Mouse (Mus musculus) E14TG2a.4 (cell line): ENCODE results near the gene Krtap8-1.

ENCODE experiments used
- H3K27me3 ChIP-seq: 2 replicates; pipeline ENCODE4 v1.6.1; 2014; ENCODE audit warnings: low read length, control low read depth; ENCODE audit not compliant: insufficient read depth
- H3K36me3 ChIP-seq: 2 replicates; pipeline ENCODE4 v1.6.1; 2014; ENCODE audit warnings: low read length, control low read depth; ENCODE audit not compliant: insufficient read depth
- H3K4me1 ChIP-seq: replicated peaks from 2 replicates; pipeline ENCODE4 v1.6.1; 2014; ENCODE audit warnings: low read depth, low read length, control low read depth
- H3K4me3 ChIP-seq: replicated peaks from 2 replicates; pipeline ENCODE4 v1.5.1; 2014; ENCODE audit warnings: mild to moderate bottlenecking, low read length
- H3K9me3 ChIP-seq: 2 replicates; pipeline ENCODE4 v1.6.1; 2014; ENCODE audit warnings: low read length, control low read depth
- CTCF ChIP-seq: conservative IDR thresholded peaks from 2 replicates; pipeline ENCODE4 v1.5.1; 2014; ENCODE audit warnings: low read length
- NANOG ChIP-seq: IDR thresholded peaks from 2 replicates; pipeline ENCODE4 v1.6.1; 2014; ENCODE audit warnings: borderline replicate concordance, low read length, mixed read lengths
- POU5F1 ChIP-seq: IDR thresholded peaks from 2 replicates; pipeline ENCODE4 v1.6.1; 2014; ENCODE audit warnings: low read length, borderline replicate concordance

Gene Krtap8-1

GRCm38 (mm10) chr16:89513431-89513830 is 25.7 kb upstream of the Krtap8-1 start:
- Histone ChIP-seq H3K36me3 (no peaks in the 10 kb centered on the region), H3K4me3 (no peak overlapping the region), H3K4me1 (no peaks in the 10 kb centered on the region), H3K27me3 (no peaks in the 10 kb centered on the region), H3K9me3 (no peaks in the 10 kb centered on the region)
- no peak for TF ChIP-seq NANOG
- no peak for TF ChIP-seq POU5F1
- TF ChIP-seq CTCF = no peak

GRCm38 (mm10) chr16:89508223-89508622 is 20.5 kb upstream of the Krtap8-1 start, which contains the start of gene Krtap7-1:
Gene Krtap7-1 (minus strand): TSS chr16:89508323.
- Histone ChIP-seq H3K4me3 (no peak within 1 kb of the TSS), H3K9me3 (no peaks in the 10 kb centered on the region), H3K4me1 (no peaks in the 10 kb centered on the region), H3K27me3 (no peaks in the 10 kb centered on the region), H3K36me3 (no peaks in the 10 kb centered on the region)
- TF ChIP-seq NANOG (no peak), CTCF (no peak), POU5F1 (no peak)

GRCm38 (mm10) chr16:89503571-89503970 is 15.8 kb upstream of the Krtap8-1 start:
- H3K9me3 ChIP-seq = no peaks in the 10 kb centered on the region
- no peak overlapping the region for H3K4me3 ChIP-seq
- TF ChIP-seq NANOG (no peak), POU5F1 (no peak), CTCF (no peak)
- H3K27me3 ChIP-seq = no peaks in the 10 kb centered on the region
- H3K36me3 ChIP-seq = no peaks in the 10 kb centered on the region
- no peaks in the 10 kb centered on the region for H3K4me1 ChIP-seq

GRCm38 (mm10) chr16:89501870-89502269 is 14.1 kb upstream of the Krtap8-1 start:
- no peak for TF ChIP-seq POU5F1
- no peak for TF ChIP-seq CTCF
- no peak for TF ChIP-seq NANOG
- H3K9me3 ChIP-seq = no peaks in the 10 kb centered on the region
- H3K4me1 ChIP-seq = no peaks in the 10 kb centered on the region
- no peaks in the 10 kb centered on the region for H3K36me3 ChIP-seq
- H3K4me3 ChIP-seq = no peak overlapping the region
- H3K27me3 ChIP-seq = no peaks in the 10 kb centered on the region

- Histone ChIP-seq H3K9me3 (no peaks in the 10 kb centered on the region), H3K36me3 (no peaks in the 10 kb centered on the region), H3K4me3 (no peak overlapping the region), H3K4me1 (no peaks in the 10 kb centered on the region), H3K27me3 (no peaks in the 10 kb centered on the region)
- no peak for TF ChIP-seq CTCF
- TF ChIP-seq POU5F1 = no peak
- TF ChIP-seq NANOG = no peak
Observed at GRCm38 (mm10) chr16:89497002-89497401, 9.2 kb upstream of the Krtap8-1 start.

GRCm38 (mm10) chr16:89495394-89496153 is 7.8 kb upstream of the Krtap8-1 start:
- TF ChIP-seq NANOG = no peak

GRCm38 (mm10) chr16:89477679-89478314 is 10.0 kb downstream of the Krtap8-1 start:
- no peaks in the 10 kb centered on the region for H3K9me3 ChIP-seq
- TF ChIP-seq NANOG (no peak), POU5F1 (no peak), CTCF (no peak)
- no peak overlapping the region for H3K4me3 ChIP-seq
- H3K4me1 ChIP-seq = no peaks in the 10 kb centered on the region
- H3K27me3 ChIP-seq = no peaks in the 10 kb centered on the region
- no peaks in the 10 kb centered on the region for H3K36me3 ChIP-seq

More at GRCm38 (mm10) chr16:89495394-89496153, 7.8 kb upstream of the Krtap8-1 start:
- no peaks in the 10 kb centered on the region for H3K9me3 ChIP-seq
- no peak overlapping the region for H3K4me3 ChIP-seq
- H3K4me1 ChIP-seq = no peaks in the 10 kb centered on the region
- no peaks in the 10 kb centered on the region for H3K36me3 ChIP-seq
- H3K27me3 ChIP-seq = no peaks in the 10 kb centered on the region

GRCm38 (mm10) chr16:89461189-89461588 is 26.6 kb downstream of the Krtap8-1 start:
- no peaks in the 10 kb centered on the region for H3K27me3 ChIP-seq
- H3K4me1 ChIP-seq = no peaks in the 10 kb centered on the region
- no peaks in the 10 kb centered on the region for H3K9me3 ChIP-seq
- H3K36me3 ChIP-seq = no peaks in the 10 kb centered on the region
- no peak for TF ChIP-seq NANOG
- TF ChIP-seq POU5F1 = no peak
- TF ChIP-seq CTCF = no peak
- no peak overlapping the region for H3K4me3 ChIP-seq
